Mouse (Mus musculus) c-Kit-negative CD71-positive TER-119-positive erythroid progenitor cells, embryonic 14.5 days (primary cell): ENCODE results near the gene Ptgfrn.

ENCODE experiments used
- DNase-seq: peaks from one replicate; pipeline ENCODE4 v3.0.0-alpha.2; 2013; ENCODE audit warnings: low read depth, low spot score

The Ptgfrn gene

GRCm38 (mm10) chr3:101080925-101081324, 29.2 kb downstream of the Ptgfrn start:
- DNase-seq, result no peak

DNA sequence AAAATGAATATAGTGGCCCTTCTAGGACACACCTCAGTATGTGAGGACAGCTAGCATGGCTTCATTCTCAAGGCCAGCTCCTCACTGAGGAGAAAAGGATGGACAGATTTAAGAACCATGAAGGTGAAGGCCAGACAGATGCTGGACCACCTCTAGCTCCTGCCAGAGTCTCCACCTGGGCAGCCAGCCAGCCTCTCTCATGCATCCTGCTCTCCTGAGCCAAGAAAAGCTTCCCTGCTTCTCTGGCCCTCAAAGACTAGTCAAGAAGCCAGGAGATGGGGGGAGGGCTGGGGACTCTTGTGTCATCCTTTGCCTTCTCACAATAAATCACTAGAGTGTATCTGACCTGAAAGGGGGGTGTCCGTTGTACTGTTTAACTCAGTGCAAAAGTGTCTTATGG, 31.7 kb downstream of the Ptgfrn start:
- DNase-seq, result no peak

- DNase-seq, result no peak
Measured at GRCm38 (mm10) chr3:101077710-101078100, 32.4 kb downstream of the Ptgfrn start.

DNA sequence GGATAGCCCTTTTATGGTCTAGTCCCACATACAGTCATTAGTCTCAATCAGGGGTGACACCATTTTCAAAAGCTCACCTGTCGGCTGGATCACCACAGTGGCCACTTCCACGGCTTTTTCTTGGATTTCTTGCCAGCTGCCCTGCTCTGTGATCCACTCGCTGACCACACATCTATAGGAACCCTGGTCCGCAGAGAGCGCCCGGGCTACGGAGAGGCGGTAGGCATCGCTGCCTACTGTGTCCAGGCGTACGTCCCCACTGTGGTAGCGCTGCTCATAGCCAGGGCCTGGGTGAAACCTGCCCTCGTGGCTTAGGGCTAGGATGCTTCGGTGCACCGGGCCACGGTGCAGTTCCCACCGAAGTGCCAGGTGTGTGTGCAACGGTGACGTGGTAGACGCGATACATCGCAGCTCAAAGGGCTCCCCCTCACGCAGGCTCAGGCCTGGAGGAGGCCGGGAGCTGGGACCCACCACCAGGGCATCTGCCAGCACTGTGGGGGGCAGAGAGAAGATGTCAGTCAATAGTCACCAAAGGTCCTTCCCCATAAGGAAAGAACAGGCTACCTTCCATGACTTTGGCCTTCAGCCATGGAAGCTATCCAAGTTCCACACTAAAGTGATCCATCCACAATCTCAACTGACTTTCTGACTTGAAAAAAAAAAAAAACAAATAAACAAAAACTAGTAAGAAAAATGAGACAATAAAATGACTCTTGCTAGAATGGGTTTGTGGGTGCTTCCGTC, 32.9 kb downstream of the Ptgfrn start:
- DNase-seq, result no peak

GRCm38 (mm10) chr3:101075866-101076265, 34.2 kb downstream of the Ptgfrn start:
- DNase-seq, result no peak

GRCm38 (mm10) chr3:101073384-101073783, 36.7 kb downstream of the Ptgfrn start:
- no peak for DNase-seq

DNA sequence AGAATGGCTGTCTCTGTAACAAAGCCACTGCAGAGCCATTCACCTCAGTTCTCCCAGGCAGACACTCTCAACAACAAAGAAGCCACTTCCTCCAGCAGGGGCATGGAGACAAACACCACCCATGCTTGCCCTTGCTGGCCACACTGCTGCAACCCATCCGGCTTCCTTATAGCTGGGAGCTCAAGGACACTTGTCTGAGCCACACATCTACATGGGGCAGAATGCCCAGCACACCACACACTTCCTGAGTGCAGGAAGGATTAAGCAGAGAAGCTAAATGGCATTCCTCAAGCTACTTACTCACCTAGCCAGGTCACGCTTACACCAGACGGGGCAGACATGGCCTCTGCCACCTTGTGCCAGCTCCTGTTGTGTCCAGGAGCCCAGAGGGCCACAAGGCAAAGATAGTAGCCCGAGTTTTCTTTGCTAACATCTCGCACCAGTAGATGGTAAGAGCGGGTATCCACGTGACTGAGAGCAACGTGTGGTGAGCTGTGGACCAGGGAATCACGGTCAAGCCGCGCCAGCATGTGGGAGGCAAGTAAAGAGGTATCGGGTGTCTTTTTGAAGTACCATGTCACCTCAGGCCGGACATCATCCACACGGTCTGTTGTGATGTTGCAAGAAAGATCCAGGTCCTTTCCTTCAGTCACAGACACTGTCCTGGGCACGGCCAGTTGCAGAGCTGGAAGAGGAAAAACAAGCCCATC, 37.4 kb downstream of the Ptgfrn start:
- DNase-seq, result no peak

- no peak for DNase-seq
Measured at GRCm38 (mm10) chr3:101071576-101071975, 38.5 kb downstream of the Ptgfrn start.

GRCm38 (mm10) chr3:101070796-101071235, 39.3 kb downstream of the Ptgfrn start:
- no peak for DNase-seq

DNA sequence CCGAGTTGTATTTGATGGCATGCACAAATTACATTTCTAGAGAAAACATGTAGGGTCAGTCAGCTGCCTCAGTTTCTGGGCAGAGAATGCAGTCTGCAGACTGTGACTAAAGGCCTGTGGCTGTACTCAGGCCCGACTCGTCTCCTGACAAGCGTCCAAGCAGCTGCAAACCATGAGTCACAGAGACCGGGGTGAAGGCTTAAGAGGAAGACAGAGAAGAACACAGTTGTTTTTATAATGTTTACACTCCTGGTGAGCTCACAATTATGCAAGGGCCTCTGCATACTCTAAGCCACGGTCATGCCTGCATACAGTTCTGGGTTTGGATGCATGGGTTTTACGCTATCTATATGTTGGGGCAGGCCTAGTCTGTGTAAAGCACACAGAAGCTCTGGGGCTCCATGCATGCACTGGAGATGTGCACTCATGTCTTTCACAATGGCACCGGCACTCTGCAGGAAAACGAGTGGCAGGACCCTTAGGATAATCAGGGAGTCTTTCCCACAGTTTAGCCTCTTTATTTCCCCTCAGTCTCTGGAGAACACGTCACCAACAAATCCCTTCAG, 39.8 kb downstream of the Ptgfrn start:
- DNase-seq, result no peak

DNA sequence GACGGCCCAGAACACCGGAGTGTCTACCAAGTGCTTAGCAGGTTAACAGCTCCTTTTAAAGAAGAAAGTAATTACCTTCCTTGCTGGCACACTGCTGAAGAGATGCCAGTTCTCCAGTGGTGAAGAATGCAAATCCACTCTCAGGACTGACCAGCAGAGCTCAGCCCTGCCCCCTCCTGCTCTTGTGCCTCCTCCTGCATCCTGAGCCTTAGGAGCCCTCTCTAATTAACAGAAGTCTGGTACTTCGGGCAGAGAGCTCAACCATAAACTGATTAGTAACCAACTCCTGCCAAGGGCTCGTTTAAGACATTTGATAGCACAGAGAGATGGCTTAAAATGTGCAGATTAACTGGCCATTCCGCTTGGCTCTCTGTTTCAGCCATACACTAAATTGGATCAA, 41.4 kb downstream of the Ptgfrn start:
- no peak for DNase-seq

DNA sequence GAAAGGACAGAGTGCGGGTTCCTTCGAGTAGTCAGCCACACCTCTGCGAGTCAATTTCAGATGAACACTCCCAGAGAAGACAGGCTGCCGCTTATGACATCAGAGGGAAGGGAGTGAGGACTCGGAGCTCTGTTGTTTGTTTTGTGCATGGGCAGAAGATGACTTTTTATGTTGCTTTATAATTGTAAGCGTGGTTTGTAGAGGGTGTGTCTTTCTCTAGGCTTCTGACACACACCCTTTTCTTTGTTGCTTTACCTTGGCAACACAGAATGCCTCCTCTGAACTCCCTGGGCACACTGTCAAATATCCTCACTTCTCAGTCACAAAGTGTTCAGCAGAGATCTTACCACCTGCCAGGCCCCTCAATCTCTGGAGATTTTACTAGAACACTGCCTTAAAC, 43.9 kb downstream of the Ptgfrn start:
- DNase-seq, result no peak

DNA sequence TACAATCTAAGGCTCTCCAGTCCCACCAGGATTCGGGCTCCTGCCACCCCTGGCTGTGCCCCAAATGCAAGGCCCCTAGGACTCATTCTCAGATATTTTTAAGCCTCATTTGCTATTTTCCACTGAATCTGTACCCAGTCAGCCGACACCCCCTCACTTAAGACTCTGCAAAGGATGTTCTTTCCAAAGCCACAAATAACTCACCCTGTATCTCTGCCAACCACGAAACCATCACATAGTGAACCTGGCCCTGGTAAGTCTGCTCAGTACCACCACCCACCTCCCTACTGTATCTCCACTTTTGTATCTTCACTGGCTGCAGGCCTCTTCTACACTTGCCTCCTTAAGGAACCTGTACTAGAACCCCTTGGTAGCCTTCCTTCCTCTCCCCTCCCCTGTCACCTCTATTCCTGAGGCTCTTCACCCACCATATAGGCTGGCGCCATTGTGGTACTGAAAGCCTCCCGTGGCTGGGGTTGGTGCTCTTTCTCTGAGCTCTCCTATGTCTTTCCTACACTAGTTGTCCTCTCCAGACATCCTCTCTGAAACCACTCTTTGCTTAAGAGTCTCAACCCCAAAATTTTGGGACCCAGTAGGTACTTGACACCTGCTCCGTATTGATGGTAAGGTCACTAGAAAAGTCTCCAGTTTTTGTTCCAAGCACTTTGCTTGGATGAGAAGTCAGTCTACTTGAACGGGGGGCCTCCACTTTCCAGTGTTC, 48.1 kb downstream of the Ptgfrn start:
- DNase-seq, result no peak

- no peak for DNase-seq
Measured at GRCm38 (mm10) chr3:101059214-101059613, 50.9 kb downstream of the Ptgfrn start.

- DNase-seq, result no peak
Measured at GRCm38 (mm10) chr3:101058203-101058602, 51.9 kb downstream of the Ptgfrn start.

- no peak for DNase-seq
Measured at GRCm38 (mm10) chr3:101055216-101055615, 54.9 kb downstream of the Ptgfrn start.

- no peak for DNase-seq
Measured at GRCm38 (mm10) chr3:101051601-101052000, 58.5 kb downstream of the Ptgfrn start.

DNA sequence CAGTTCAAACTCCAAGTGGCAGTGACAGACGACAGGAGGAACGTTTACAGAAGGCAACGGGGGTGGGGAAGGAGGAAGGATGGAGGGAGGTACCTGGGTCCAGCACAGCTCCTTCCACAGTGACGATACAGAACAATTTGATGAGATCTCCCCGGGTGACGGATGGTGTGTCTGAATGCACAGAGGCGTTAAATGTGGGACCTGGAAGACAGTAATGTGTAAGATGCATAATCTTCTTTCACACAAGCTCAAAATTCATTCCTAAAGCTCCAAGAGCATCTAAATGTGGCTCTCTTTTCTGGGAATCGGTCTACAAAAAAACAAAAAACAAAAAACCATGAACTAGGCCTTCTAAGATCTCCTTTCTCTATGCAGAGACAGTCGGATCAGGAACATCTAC, 60.1 kb downstream of the Ptgfrn start:
- DNase-seq, result no peak

DNA sequence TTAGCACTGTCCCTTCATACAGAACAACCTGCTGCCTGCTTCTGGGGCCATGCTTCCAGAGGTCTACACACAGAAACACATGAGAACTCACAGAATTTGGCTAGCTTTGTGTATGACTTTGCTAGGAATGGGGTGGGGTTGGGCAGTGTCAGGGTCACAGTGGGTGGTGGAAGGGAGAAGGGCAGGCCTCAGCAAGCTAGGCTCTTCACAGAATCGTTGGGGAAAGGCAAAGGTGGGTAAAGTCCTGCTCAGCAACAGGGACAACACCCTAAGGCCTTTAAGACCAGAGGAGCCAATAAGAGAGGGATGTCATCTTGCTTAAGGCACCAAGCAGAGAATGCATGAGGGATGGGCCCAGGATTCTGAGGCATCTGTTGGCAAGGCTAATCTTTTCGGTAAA, 61.3 kb downstream of the Ptgfrn start:
- DNase-seq, result no peak

- no peak for DNase-seq
Measured at GRCm38 (mm10) chr3:101047586-101048275, 62.3 kb downstream of the Ptgfrn start.

GRCm38 (mm10) chr3:101045431-101045830, 64.6 kb downstream of the Ptgfrn start:
- DNase-seq, result no peak

DNA sequence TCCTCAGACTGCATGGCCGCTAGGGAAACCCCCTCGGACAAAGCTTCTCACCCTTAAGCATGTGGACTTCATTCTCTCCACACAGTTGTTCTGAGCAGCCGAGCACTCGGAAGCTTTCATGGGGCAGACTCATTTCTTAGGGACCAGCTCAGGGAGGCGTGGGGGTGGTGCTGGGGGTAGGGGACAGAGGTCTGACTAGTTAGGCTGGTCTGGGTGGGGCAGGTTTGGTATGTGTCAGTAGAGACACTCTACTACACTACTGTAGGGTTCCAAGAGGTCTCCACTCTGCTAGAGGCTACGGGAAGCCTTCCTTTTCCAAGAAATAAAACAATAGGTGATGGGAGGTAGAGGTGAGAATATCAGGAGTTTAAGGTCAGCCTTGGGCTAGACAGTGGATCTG, 65.4 kb downstream of the Ptgfrn start:
- DNase-seq, result no peak
